Mouse (Mus musculus): Measurements from ENCODE around the gene D17H6S53E.

GRCm38 (mm10) chr17:35102299-35102698, 23.9 kb upstream of the D17H6S53E start:
- TF ChIP-seq CTCF (IDR thresholded peaks at IDR 0.05; ENCODE audit: insufficient read depth, low read length), result no peak
- TF ChIP-seq POLR2A (IDR thresholded peaks at IDR 0.05; ENCODE audit: borderline replicate concordance, extremely low read depth, low read depth, low read length), result no peak
